Mouse (Mus musculus): ENCODE results near the gene Coq2.

DNA sequence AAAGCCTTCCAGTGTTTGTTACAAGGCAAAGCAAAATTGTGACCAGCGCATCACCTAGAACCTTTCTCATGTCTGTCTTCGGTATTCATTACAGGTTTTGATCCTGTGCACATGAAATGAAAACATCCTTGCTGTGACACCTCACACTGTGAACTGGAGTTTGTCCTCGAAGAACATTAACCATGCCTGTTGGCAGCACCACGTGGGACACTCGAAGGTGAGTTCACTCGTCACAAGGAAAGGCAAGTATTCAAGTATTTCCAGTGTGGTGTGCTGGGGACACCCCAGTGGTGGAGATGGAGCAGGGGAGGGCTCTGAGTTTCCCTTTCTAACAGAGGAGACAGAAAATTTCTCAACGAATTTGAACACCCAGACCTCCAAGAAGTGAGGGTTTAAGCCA is 24.0 kb downstream of the Coq2 start:
- TF ChIP-seq CTCF (IDR thresholded peaks at IDR 0.05; ENCODE audit: low read depth, low read length) (no peak), GATA1 (IDR thresholded peaks at IDR 0.05; ENCODE audit: borderline replicate concordance, low read length) (no peak)
